18 mouse cellular contexts compared by ENCODE assay signal in genomic region chr7:49052871-49053618, GRCm38 (mm10).
DNase-seq lines count a peak whose midpoint lies in the region; ATAC-seq lines count a peak whose summit lies in the region.
"Had no signal": no experiment of that assay in that cellular context is flagged by ENCODE, and none has a peak within 500 bp of the region (broad histone marks: within the 10 kb centered on the region; RNA-seq: fewer than 3 reads in every experiment).

No protein-coding gene starts in this region.

- no peak overlapping the region for H3K4me2 ChIP-seq in hindbrain, embryonic 11.5 days (replicated peaks; ENCODE audit: low read depth, low read length)
- H3K4me2 ChIP-seq in midbrain, embryonic 14.5 days (ENCODE audit: low read length): no peak overlapping the region
- H3K4me2 ChIP-seq: intestine, embryonic 15.5 days; limb, embryonic 13.5 days had no signal

- H3K9ac ChIP-seq in hindbrain, embryonic 11.5 days (ENCODE audit: low read depth, low read length): peak overlapping the region; percentile 42
- H3K9ac ChIP-seq in midbrain, embryonic 14.5 days (replicated peaks; ENCODE audit: low read length): 0 out of 2 replicates have a peak overlapping the region, but pooled peaks have one; percentile 7
- H3K9ac ChIP-seq: intestine, embryonic 15.5 days; limb, embryonic 13.5 days had no signal

- H3K27ac ChIP-seq in hindbrain, embryonic 11.5 days (ENCODE audit: low read depth, low read length): peak overlapping the region; percentile 73
- peak overlapping the region; percentile 27; the same call in 1 of the 2 replicates for H3K27ac ChIP-seq in midbrain, embryonic 14.5 days (replicated peaks; ENCODE audit: low read depth, low read length)
- H3K27ac ChIP-seq: gastrocnemius, adult 2 months; heart, embryonic 10.5 days; intestine, embryonic 15.5 days; kidney, postnatal 0 days; limb, embryonic 13.5 days had no signal

- WGBS in hindbrain, embryonic 11.5 days: 58% methylated on average over 9 of the region's 9 CpGs
- WGBS in midbrain, embryonic 14.5 days: 39% methylated on average over 9 of the region's 9 CpGs

- peaks cover 19% of the 10 kb centered on the region for H3K4me1 ChIP-seq in hindbrain, embryonic 11.5 days (replicated peaks; ENCODE audit: control insufficient read depth, insufficient read depth, low read length)
- H3K4me1 ChIP-seq in midbrain, embryonic 14.5 days (ENCODE audit: control insufficient read depth, insufficient read depth, low read length): peaks cover 25% of the 10 kb centered on the region
- H3K4me1 ChIP-seq: intestine, embryonic 15.5 days had no signal

- no peaks in the 10 kb centered on the region for H3K9me3 ChIP-seq in hindbrain, embryonic 11.5 days (ENCODE audit: control insufficient read depth, low read length)
- no peaks in the 10 kb centered on the region for H3K9me3 ChIP-seq in midbrain, embryonic 14.5 days (ENCODE audit: control insufficient read depth, low read length)
- H3K9me3 ChIP-seq: heart, embryonic 10.5 days; intestine, embryonic 15.5 days; limb, embryonic 13.5 days had no signal

- H3K4me3 ChIP-seq in hindbrain, embryonic 11.5 days (ENCODE audit: low read depth, low read length): no peak overlapping the region
- H3K4me3 ChIP-seq in midbrain, embryonic 14.5 days (replicated peaks; ENCODE audit: low read depth, low read length): no peak overlapping the region
- H3K4me3 ChIP-seq: gastrocnemius, adult 2 months; heart, embryonic 10.5 days; intestine, embryonic 15.5 days; limb, embryonic 13.5 days had no signal

- peak; percentile 24 for DNase-seq in R1 (ENCODE audit: low read depth, low spot score)
- DNase-seq in embryo, embryonic 10.5 days (ENCODE audit: low spot score): peak; percentile 69
- DNase-seq in hindbrain, embryonic 11.5 days (ENCODE audit: low spot score): peak; percentile 54
- peak; percentile 55 for DNase-seq in midbrain, embryonic 14.5 days
- DNase-seq in gastrocnemius, postnatal 10 days: no peak
- DNase-seq in thymus, postnatal 25 days: no peak
- DNase-seq: adrenal gland, postnatal 14 days; cerebellum, adult 9-10 months; gastrocnemius, adult 2 months; heart, postnatal 14 days; layer of hippocampus, adult 9-11 months; lung, postnatal 4 days; right cerebral cortex, postnatal 25 days had no signal

- H3K27me3 ChIP-seq in hindbrain, embryonic 11.5 days (ENCODE audit: control insufficient read depth, insufficient read depth, low read length): no peaks in the 10 kb centered on the region
- H3K27me3 ChIP-seq in midbrain, embryonic 14.5 days (ENCODE audit: control insufficient read depth, insufficient read depth, low read length): no peaks in the 10 kb centered on the region
- H3K27me3 ChIP-seq: intestine, embryonic 15.5 days had no signal

- no peaks in the 10 kb centered on the region for H3K36me3 ChIP-seq in hindbrain, embryonic 11.5 days (ENCODE audit: control insufficient read depth, insufficient read depth, low read length)
- H3K36me3 ChIP-seq in midbrain, embryonic 14.5 days (ENCODE audit: control insufficient read depth, insufficient read depth, low read length): no peaks in the 10 kb centered on the region
- H3K36me3 ChIP-seq: heart, embryonic 10.5 days; intestine, embryonic 15.5 days; limb, embryonic 13.5 days had no signal

- peak; percentile 90 for ATAC-seq in hindbrain, embryonic 11.5 days (ENCODE audit: low FRiP score)
- ATAC-seq in midbrain, embryonic 14.5 days (ENCODE audit: low FRiP score, low TSS enrichment): peak; percentile 62; the same call in 1 of the 2 replicates
- ATAC-seq in granulocyte monocyte progenitor cell, adult 5-6 weeks (replicated peaks; ENCODE audit: poor library complexity, severe bottlenecking): no peak
- ATAC-seq: intestine, embryonic 15.5 days had no signal

Comparison
In these comparisons a context has a peak if more than half of its experiments do, and no peak if none do; other contexts are left out.
1. DNase-seq: peak in R1 (single experiment), embryo, embryonic 10.5 days (single experiment), hindbrain, embryonic 11.5 days (single experiment) and midbrain, embryonic 14.5 days (single experiment); none in gastrocnemius, postnatal 10 days (single experiment) and thymus, postnatal 25 days (single experiment).